Mouse (Mus musculus) heart, adult 2 months (tissue): ENCODE measurements around the gene Cd300c.

ENCODE experiments used
- CTCF ChIP-seq: fragments of 200-600 bp; IDR thresholded peaks from 2 replicates; pipeline ENCODE4 v1.8.1; 2022; ENCODE audit warnings: antibody characterized with exemption, mild to moderate bottlenecking, moderate library complexity
- POLR2A ChIP-seq: fragments of 200-500 bp; IDR thresholded peaks from 2 replicates; pipeline ENCODE4 v1.6.1; 2011; ENCODE audit warnings: mild to moderate bottlenecking, low read depth, low read length, control low read depth; ENCODE audit not compliant: insufficient read depth

- TF ChIP-seq CTCF (no peak), POLR2A (no peak)
Observed at GRCm38 (mm10) chr11:114929581-114929980, 39.4 kb downstream of the Cd300c start.
